21 mouse cellular contexts compared by ENCODE assay signal in the genomic region with DNA sequence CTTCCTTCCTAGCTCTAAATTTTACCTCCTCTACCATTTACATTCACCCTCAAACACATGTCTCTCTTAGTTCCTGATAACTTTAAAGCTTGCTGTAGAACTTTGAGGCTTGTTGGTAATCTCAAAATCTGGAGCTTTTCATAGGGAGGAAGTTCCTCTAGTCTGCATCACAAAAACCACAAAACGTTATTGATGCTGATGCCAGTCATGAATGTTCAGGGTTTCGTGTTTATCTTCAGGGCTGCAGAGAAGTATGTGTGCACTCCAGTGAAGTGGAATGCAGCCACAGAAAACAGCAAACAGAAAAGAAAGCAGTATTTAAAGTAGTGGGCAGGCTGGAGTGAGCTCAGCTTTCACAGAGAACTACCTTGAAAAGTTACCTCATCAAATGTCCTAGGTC.
DNase-seq lines count a peak whose midpoint lies in the region; ATAC-seq lines count a peak whose summit lies in the region.
"Had no signal": no experiment of that assay in that cellular context is flagged by ENCODE, and none has a peak within 500 bp of the region (broad histone marks: within the 10 kb centered on the region; RNA-seq: fewer than 3 reads in every experiment).

No protein-coding gene starts in this region.

- no peak overlapping the region for H3K9ac ChIP-seq in embryonic facial prominence, embryonic 13.5 days
- no peak overlapping the region for H3K9ac ChIP-seq in limb, embryonic 12.5 days (replicated peaks)
- no peak overlapping the region for H3K9ac ChIP-seq in midbrain, embryonic 16.5 days (ENCODE audit: low read depth, low read length)
- H3K9ac ChIP-seq: forebrain, postnatal 0 days; hindbrain, embryonic 15.5 days; intestine, embryonic 15.5 days; neural tube, embryonic 12.5 days had no signal

- 0 out of 2 replicates have a peak, but pooled peaks cover 5% of the 10 kb centered on the region for H3K9me3 ChIP-seq in embryonic facial prominence, embryonic 13.5 days
- H3K9me3 ChIP-seq in limb, embryonic 12.5 days: no peaks in the 10 kb centered on the region
- H3K9me3 ChIP-seq in midbrain, embryonic 16.5 days (replicated peaks; ENCODE audit: control insufficient read depth, low read length, poor library complexity, severe bottlenecking): no peaks in the 10 kb centered on the region
- H3K9me3 ChIP-seq: forebrain, embryonic 10.5 days; hindbrain, embryonic 15.5 days; intestine, embryonic 15.5 days; neural tube, embryonic 12.5 days had no signal

- peak; percentile 30 for DNase-seq in thymus, postnatal 0 days (ENCODE audit: low spot score)
- no peak for DNase-seq in thymus, postnatal 10 days (ENCODE audit: low spot score in 2 of 2)
- DNase-seq in kidney, postnatal 14 days: no peak
- DNase-seq in natural killer cell, adult 2 months (ENCODE audit: low spot score in 2 of 2): no peak
- DNase-seq: cerebellum, adult 18-20 months; forebrain, postnatal 0 days; heart, postnatal 14 days; kidney, adult 9 months; liver; spleen, adult 18-20 months; thymus, adult 18-20 months had no signal

- no peak for ATAC-seq in embryonic facial prominence, embryonic 13.5 days (ENCODE audit: insufficient number of reproducible peaks, insufficient read depth, low FRiP score, low TSS enrichment, low read depth)
- ATAC-seq in limb, embryonic 12.5 days (ENCODE audit: insufficient number of reproducible peaks, insufficient read depth, low FRiP score, low TSS enrichment, low read depth): no peak
- no peak for ATAC-seq in midbrain, embryonic 16.5 days
- ATAC-seq in activated CD4-positive, CD25-positive, alpha-beta regulatory T cell, adult 4 months: no peak
- ATAC-seq: intestine, embryonic 15.5 days; lung, postnatal 0 days had no signal

- H3K4me2 ChIP-seq in embryonic facial prominence, embryonic 13.5 days: no peak overlapping the region
- no peak overlapping the region for H3K4me2 ChIP-seq in limb, embryonic 12.5 days
- H3K4me2 ChIP-seq in midbrain, embryonic 16.5 days (ENCODE audit: low read length): no peak overlapping the region
- H3K4me2 ChIP-seq: heart, embryonic 11.5 days; hindbrain, embryonic 15.5 days; intestine, embryonic 15.5 days; neural tube, embryonic 12.5 days had no signal

- H3K27me3 ChIP-seq in embryonic facial prominence, embryonic 13.5 days: no peaks in the 10 kb centered on the region
- no peaks in the 10 kb centered on the region for H3K27me3 ChIP-seq in limb, embryonic 12.5 days
- no peaks in the 10 kb centered on the region for H3K27me3 ChIP-seq in midbrain, embryonic 16.5 days (ENCODE audit: control insufficient read depth, insufficient read depth, low read depth, low read length)
- H3K27me3 ChIP-seq: hindbrain, embryonic 15.5 days; intestine, embryonic 15.5 days; neural tube, embryonic 12.5 days had no signal

- H3K36me3 ChIP-seq in embryonic facial prominence, embryonic 13.5 days: no peaks in the 10 kb centered on the region
- H3K36me3 ChIP-seq in limb, embryonic 12.5 days: no peaks in the 10 kb centered on the region
- no peaks in the 10 kb centered on the region for H3K36me3 ChIP-seq in midbrain, embryonic 16.5 days (ENCODE audit: control insufficient read depth, insufficient read depth, low read length)
- H3K36me3 ChIP-seq: forebrain, embryonic 10.5 days; hindbrain, embryonic 15.5 days; intestine, embryonic 15.5 days; neural tube, embryonic 12.5 days had no signal

- H3K27ac ChIP-seq in embryonic facial prominence, embryonic 13.5 days: peak overlapping the region; percentile 41
- H3K27ac ChIP-seq in limb, embryonic 12.5 days: peak overlapping the region; percentile 70; the same call in 1 of the 2 replicates
- no peak overlapping the region for H3K27ac ChIP-seq in midbrain, embryonic 16.5 days (ENCODE audit: low read length)
- H3K27ac ChIP-seq: forebrain, embryonic 10.5 days; hindbrain, embryonic 15.5 days; intestine, embryonic 15.5 days; neural tube, embryonic 12.5 days had no signal

- 0 out of 2 replicates have a peak, but pooled peaks cover 2% of the 10 kb centered on the region for H3K4me1 ChIP-seq in embryonic facial prominence, embryonic 13.5 days
- H3K4me1 ChIP-seq in limb, embryonic 12.5 days (replicated peaks): no peaks in the 10 kb centered on the region
- H3K4me1 ChIP-seq in midbrain, embryonic 16.5 days (ENCODE audit: control insufficient read depth, insufficient read depth, low read length): no peaks in the 10 kb centered on the region
- H3K4me1 ChIP-seq: forebrain, embryonic 10.5 days; hindbrain, embryonic 15.5 days; intestine, embryonic 15.5 days; neural tube, embryonic 12.5 days had no signal

- H3K4me3 ChIP-seq in embryonic facial prominence, embryonic 13.5 days: no peak overlapping the region
- H3K4me3 ChIP-seq in limb, embryonic 12.5 days (replicated peaks): no peak overlapping the region
- H3K4me3 ChIP-seq in midbrain, embryonic 16.5 days (ENCODE audit: low read depth, low read length): no peak overlapping the region
- H3K4me3 ChIP-seq: forebrain, embryonic 10.5 days; hindbrain, embryonic 15.5 days; intestine, embryonic 15.5 days; neural tube, embryonic 12.5 days had no signal

- 49% methylated on average over 2 of the region's 2 CpGs for WGBS in embryonic facial prominence, embryonic 13.5 days
- 80% methylated on average over 2 of the region's 2 CpGs for WGBS in limb, embryonic 12.5 days
- WGBS in midbrain, embryonic 16.5 days: 81% methylated on average over 2 of the region's 2 CpGs
